Mouse (Mus musculus): ENCODE results near the gene Sbk3.

DNA sequence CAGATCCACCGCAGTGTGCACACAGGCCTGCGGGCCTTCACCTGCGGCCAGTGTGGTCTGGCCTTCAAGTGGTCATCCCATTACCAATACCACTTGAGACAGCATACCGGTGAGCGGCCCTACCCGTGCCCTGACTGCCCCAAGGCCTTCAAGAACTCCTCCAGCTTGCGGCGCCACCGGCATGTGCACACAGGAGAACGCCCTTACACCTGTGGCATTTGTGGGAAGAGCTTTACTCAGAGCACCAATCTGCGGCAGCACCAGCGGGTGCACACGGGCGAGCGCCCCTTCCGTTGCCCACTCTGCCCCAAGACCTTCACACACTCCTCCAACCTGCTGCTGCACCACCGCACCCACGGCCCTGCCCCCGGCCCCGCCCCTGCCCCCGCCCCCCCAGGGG lies 51.9 kb downstream of the Sbk3 start:
- TF ChIP-seq CTCF (IDR thresholded peaks at IDR 0.05; ENCODE audit: low read depth) = no peak
- no peak for TF ChIP-seq EP300 (IDR thresholded peaks at IDR 0.05; ENCODE audit: low read depth)

Data from liver, embryonic 14.5 days (tissue).